Mouse (Mus musculus) forebrain, embryonic 11.5 days (tissue): ENCODE measurements at regions not wholly inside any gene's neighbourhood (a gene's known extent, or its start where the extent isn't known, plus 50 kb on each side); places are given as distances from the start of the nearest gene placed in this dataset.
A peak's percentile ranks its signal among the peaks of the same experiment; 100 is the strongest.

ENCODE experiments used
- ATAC-seq: fragments of 200-750 bp; cut with Nextera tagmentation; replicated peaks from 2 replicates; pipeline ENCODE4 v1.8.0; 2017; ENCODE audit warnings: moderate TSS enrichment; ENCODE audit not compliant: low FRiP score
- DNase-seq: peaks from one replicate; pipeline ENCODE4 v3.0.0-alpha.2; 2017; ENCODE audit warnings: low spot score
- H3K27ac ChIP-seq: fragments of 300-500 bp; sonication (generic); 2 replicates; pipeline ENCODE4 v1.5.1; 2014; ENCODE audit warnings: low read depth, low read length
- H3K27me3 ChIP-seq: fragments of 300-500 bp; sonication (generic); 2 replicates; pipeline ENCODE4 v1.6.1; 2014; ENCODE audit warnings: mild to moderate bottlenecking, low read length, mixed read lengths; ENCODE audit not compliant: control insufficient read depth, insufficient read depth
- H3K36me3 ChIP-seq: fragments of 300-500 bp; sonication (generic); 2 replicates; pipeline ENCODE4 v1.6.1; 2014; ENCODE audit warnings: mild to moderate bottlenecking, low read length, moderate library complexity, mixed read lengths; ENCODE audit not compliant: control insufficient read depth, insufficient read depth
- H3K4me1 ChIP-seq: fragments of 300-500 bp; sonication (generic); replicated peaks from 2 replicates; pipeline ENCODE4 v1.6.1; 2014; ENCODE audit warnings: low read length, mixed read lengths; ENCODE audit not compliant: control insufficient read depth, insufficient read depth
- H3K4me2 ChIP-seq: fragments of 300-500 bp; sonication (generic); 2 replicates; pipeline ENCODE4 v1.6.1; 2014; ENCODE audit warnings: low read depth, mild to moderate bottlenecking, low read length, moderate library complexity, mixed read lengths; ENCODE audit not compliant: severe bottlenecking
- H3K4me3 ChIP-seq: fragments of 300-500 bp; sonication (generic); 2 replicates; pipeline ENCODE4 v1.5.1; 2014; ENCODE audit warnings: low read depth, low read length
- H3K9ac ChIP-seq: fragments of 300-500 bp; sonication (generic); 2 replicates; pipeline ENCODE4 v1.6.1; 2014; ENCODE audit warnings: low read length
- H3K9me3 ChIP-seq: fragments of 300-500 bp; sonication (generic); 2 replicates; pipeline ENCODE4 v1.6.1; 2016; ENCODE audit warnings: low read length, mixed read lengths; ENCODE audit not compliant: control insufficient read depth
- WGBS: fragments of 180-500 bp; shearing (Covaris S2); extraction: QIAGEN DNeasy Blood & Tissue Kit; methylation state at CpG from one replicate; pipeline ENCODE4 v1.1.7; 2014; 5-methylcytosine and 5-hydroxymethylcytosine counted together

DNA sequence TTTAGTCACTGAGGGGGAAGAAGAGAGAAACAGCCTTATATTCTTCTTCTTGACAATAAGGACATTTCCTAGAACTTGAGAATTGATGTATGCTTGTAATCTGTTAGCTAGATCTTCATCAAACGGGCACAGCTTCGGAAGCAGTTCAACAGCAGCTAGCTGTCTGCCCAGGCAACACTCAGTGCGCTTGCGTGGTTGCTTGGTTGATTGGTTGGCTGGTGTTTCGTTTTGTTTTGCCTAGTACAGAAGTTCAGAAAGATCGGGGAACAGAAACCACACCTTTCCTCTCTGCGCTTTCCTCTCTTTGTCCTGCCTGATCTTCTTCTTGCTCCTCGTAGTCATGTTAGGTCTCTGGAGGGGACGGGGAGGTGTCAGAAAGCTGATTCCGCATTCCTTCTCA lies 212.2 kb upstream of the Pmfbp1 start:
- no peak for DNase-seq
- no peak overlapping the region for H3K9ac ChIP-seq
- H3K36me3 ChIP-seq = no peaks in the 10 kb centered on the region
- H3K4me1 ChIP-seq = no peaks in the 10 kb centered on the region
- no peaks in the 10 kb centered on the region for H3K9me3 ChIP-seq
- H3K4me3 ChIP-seq = no peak overlapping the region
- no peak overlapping the region for H3K27ac ChIP-seq
- no peak for ATAC-seq
- H3K27me3 ChIP-seq = no peaks in the 10 kb centered on the region
- H3K4me2 ChIP-seq = no peak overlapping the region
- WGBS = 72% methylated on average over 10 of the region's 10 CpGs

DNA sequence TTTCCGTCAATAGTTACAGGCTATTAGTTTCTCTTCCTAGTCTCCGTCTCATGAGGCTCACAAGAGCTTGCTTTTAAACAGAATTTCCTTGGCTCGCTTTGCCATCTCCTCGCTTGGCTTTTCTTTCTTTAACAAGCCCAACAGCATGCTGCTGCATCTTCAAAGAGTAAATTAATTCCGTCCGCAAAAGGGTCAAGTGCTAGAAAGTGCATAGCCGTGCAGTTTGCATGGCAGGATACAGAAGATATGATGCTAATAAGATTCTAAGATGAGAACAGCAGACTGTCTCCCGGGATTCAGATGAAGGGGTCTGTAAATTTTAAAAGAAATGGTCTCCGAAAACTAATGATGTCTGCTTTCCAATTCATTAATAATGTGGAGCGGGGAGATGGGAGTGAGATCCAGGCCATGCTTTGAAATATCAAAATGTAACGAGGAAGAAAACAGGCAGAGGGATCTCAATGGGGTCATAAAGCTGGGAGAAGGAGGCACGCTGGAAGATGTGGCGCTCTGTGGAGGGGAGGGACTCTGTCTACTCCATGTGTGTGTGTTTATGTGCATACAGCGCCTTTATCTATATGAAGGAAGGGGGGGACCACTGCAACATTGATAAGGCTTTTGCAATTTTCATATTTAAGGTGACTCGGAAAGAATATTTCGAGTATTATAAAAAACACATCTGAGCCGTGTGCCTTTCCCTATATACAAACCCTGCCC lies 183.0 kb upstream of the Pmfbp1 start:
- H3K27me3 ChIP-seq = no peaks in the 10 kb centered on the region
- ATAC-seq (no peak), DNase-seq (no peak)
- peak overlapping the region; percentile 50; the same call in 1 of the 2 replicates for H3K27ac ChIP-seq
- 36% methylated on average over 17 of the region's 17 CpGs for WGBS
- H3K9ac ChIP-seq = 0 out of 2 replicates have a peak overlapping the region, but pooled peaks have one; percentile 20
- peaks cover 21% of the 10 kb centered on the region for H3K4me1 ChIP-seq
- no peak overlapping the region for H3K4me2 ChIP-seq
- H3K4me3 ChIP-seq = no peak overlapping the region
- H3K9me3 ChIP-seq = peaks cover 2% of the 10 kb centered on the region; the same call in 1 of the 2 replicates
- H3K36me3 ChIP-seq = no peaks in the 10 kb centered on the region

DNA sequence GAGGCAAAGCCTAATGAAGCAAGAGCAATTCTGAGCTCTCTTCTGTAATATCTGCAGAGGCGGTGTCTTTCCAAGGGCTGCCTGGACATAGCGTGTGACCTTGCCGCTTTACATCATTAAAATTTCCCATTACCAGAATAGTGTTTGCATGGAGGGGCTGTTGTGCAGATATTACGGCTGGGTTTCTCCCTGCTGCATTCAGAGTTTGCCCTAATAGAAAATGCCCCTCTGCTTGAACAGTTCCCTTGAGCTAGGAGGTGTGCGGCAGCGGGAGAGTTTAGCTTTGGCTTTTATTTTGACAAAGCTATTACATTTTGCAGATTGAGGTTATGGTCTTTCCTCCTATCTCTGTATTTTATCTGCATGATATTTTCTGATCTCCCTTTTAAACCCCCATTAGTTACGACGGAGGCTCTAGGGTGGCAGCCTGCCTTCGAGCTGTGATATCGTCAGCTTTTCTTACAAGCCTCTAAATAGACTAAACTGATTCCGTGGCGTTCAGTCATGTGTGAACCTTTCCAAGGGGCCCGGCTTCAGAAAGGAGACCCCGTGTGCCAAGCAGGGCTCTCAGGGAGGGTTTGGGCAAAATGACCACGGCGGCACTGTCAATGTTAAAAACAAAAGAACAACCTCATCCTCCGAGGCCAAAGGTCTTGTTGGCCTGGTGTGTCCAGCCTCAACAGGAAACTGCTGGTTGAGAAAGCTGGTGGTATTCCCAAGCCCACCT lies 182.2 kb upstream of the Pmfbp1 start:
- DNase-seq (no peak), ATAC-seq (peak; percentile 63)
- H3K4me1 ChIP-seq = peaks cover 21% of the 10 kb centered on the region
- H3K4me3 ChIP-seq = no peak overlapping the region
- H3K27me3 ChIP-seq = no peaks in the 10 kb centered on the region
- H3K9ac ChIP-seq = no peak overlapping the region; the same call in 1 of the 2 replicates
- peaks cover 2% of the 10 kb centered on the region; the same call in 1 of the 2 replicates for H3K9me3 ChIP-seq
- H3K27ac ChIP-seq = peak overlapping the region; percentile 51; the same call in 1 of the 2 replicates
- H3K36me3 ChIP-seq = no peaks in the 10 kb centered on the region
- H3K4me2 ChIP-seq = peak overlapping the region; percentile 22; the same call in 1 of the 2 replicates
- WGBS = 22% methylated on average over 17 of the region's 17 CpGs

DNA sequence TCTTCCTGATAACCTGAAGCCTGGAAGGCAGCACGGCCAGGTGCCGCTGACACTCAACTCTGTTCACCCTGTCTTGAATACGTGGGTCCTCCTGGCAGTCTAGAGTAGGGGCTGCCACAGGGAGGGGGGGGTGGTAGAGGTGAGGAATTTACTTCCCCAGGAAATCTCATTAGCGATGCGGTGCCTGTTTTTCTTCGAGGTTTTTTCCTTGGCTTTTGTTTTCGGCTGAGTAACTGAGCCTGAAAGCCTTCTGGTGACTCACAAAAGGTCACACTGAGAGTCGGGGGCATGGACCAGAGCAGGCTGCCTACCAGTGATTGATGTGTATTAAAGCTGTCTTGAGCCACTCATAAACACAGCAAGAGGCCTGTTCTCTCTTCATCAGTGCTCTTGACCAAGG lies 181.1 kb upstream of the Pmfbp1 start:
- 0 out of 2 replicates have a peak overlapping the region, but pooled peaks have one; percentile 2 for H3K4me2 ChIP-seq
- H3K36me3 ChIP-seq = no peaks in the 10 kb centered on the region
- peak; percentile 71 for ATAC-seq
- H3K4me1 ChIP-seq = peaks cover 21% of the 10 kb centered on the region
- H3K9me3 ChIP-seq = peaks cover 2% of the 10 kb centered on the region; the same call in 1 of the 2 replicates
- H3K9ac ChIP-seq = no peak overlapping the region
- H3K4me3 ChIP-seq = no peak overlapping the region
- 3% methylated on average over 8 of the region's 8 CpGs for WGBS
- H3K27ac ChIP-seq = peak overlapping the region; percentile 51
- H3K27me3 ChIP-seq = no peaks in the 10 kb centered on the region
- DNase-seq = peak; percentile 59

DNA sequence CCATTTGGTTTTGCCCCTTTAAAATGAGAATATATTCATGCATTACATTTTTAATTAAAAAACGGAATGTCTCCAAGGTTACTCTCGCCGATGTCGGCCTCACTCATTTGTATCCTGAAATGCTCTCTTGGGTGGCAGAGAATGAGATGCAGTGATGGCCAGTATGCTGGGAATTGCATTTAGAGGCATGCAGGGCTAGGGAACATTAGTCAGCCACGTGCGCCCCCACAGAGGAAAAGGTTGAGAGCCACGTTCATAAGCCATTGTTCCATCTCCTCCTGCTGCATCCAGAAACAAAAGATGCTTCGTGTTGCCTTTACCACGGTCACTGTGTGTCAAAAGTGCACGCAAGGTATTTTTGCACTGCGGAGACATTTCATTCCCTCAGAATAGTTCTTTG lies 172.9 kb upstream of the Pmfbp1 start:
- DNase-seq (no peak), ATAC-seq (no peak)
- Histone ChIP-seq H3K36me3 (no peaks in the 10 kb centered on the region), H3K4me3 (no peak overlapping the region), H3K9me3 (no peaks in the 10 kb centered on the region), H3K4me1 (no peaks in the 10 kb centered on the region), H3K9ac (no peak overlapping the region), H3K4me2 (no peak overlapping the region), H3K27ac (no peak overlapping the region), H3K27me3 (no peaks in the 10 kb centered on the region)
- WGBS = 68% methylated on average over 11 of the region's 11 CpGs

DNA sequence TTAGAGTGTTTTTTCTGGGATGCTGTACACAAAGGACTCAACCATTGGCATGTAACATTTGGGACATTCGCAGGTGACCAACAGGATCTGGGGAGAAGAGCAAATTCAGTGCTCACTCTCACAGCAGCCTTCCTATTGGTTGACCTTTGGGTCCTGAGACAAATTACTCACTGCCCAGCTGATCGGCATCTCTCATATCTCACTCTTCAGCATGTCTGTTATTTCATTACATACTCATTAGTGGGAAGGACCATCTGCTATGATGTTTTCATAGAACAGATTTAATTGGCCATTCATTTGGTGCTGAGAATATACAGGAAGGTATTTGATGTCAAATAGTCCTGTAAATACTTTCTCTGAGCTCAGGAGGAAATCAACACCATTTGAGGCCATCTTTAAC lies 170.5 kb upstream of the Pmfbp1 start:
- ATAC-seq (no peak), DNase-seq (no peak)
- Histone ChIP-seq H3K4me1 (no peaks in the 10 kb centered on the region), H3K27ac (no peak overlapping the region), H3K4me3 (no peak overlapping the region), H3K27me3 (no peaks in the 10 kb centered on the region), H3K36me3 (no peaks in the 10 kb centered on the region), H3K9me3 (no peaks in the 10 kb centered on the region), H3K9ac (no peak overlapping the region), H3K4me2 (no peak overlapping the region)
- 82% methylated on average over 2 of the region's 2 CpGs for WGBS

DNA sequence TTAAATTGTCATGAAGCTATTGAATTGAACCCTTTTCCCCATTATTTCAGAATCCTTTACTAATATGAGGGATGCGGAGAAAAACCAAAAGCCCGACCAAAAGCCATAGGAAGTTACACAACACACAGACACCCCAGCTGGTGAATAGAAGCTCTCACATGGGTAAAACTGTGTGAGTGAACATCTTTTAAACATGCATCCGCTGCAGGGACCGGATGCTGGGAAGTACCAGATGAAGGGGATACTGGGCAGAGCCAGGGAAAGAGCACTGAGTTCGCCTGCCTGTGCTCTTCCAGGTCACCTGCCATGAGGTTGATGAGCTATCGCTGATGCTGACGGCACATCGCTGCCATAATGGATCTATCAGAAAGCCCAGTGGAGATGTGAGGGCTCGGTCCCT lies 169.6 kb upstream of the Pmfbp1 start:
- Histone ChIP-seq H3K27me3 (no peaks in the 10 kb centered on the region), H3K4me3 (no peak overlapping the region), H3K4me2 (no peak overlapping the region), H3K4me1 (no peaks in the 10 kb centered on the region), H3K27ac (no peak overlapping the region), H3K9ac (no peak overlapping the region), H3K9me3 (no peaks in the 10 kb centered on the region), H3K36me3 (no peaks in the 10 kb centered on the region)
- WGBS = 81% methylated on average over 9 of the region's 9 CpGs
- ATAC-seq (no peak), DNase-seq (no peak)

DNA sequence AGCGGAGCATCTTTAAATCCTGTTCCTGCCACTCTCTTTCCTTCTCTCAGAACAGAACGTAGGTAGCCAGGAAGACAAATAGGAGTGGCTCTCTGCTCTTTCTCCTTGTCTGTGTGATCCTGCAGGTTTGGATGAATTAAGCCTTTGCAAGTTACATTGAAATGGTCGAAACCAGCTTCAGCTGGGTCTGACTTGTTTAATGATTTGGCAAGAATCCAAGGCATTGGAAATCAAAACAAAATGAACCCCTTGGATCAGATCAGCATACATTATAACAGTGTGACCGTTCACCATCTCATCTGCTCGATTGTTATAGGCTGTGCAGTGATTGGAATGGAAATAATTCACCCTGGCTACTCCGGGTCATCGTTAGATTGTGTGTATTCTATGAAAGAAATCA lies 157.6 kb upstream of the Pmfbp1 start:
- no peak overlapping the region for H3K9ac ChIP-seq
- H3K27me3 ChIP-seq = no peaks in the 10 kb centered on the region
- 67% methylated on average over 7 of the region's 7 CpGs for WGBS
- DNase-seq (no peak), ATAC-seq (no peak)
- H3K4me3 ChIP-seq = no peak overlapping the region
- H3K4me2 ChIP-seq = no peak overlapping the region
- H3K4me1 ChIP-seq = no peaks in the 10 kb centered on the region
- no peak overlapping the region for H3K27ac ChIP-seq
- no peaks in the 10 kb centered on the region for H3K9me3 ChIP-seq
- no peaks in the 10 kb centered on the region for H3K36me3 ChIP-seq
